Mouse (Mus musculus) liver, embryonic 14.5 days (tissue): ENCODE data around the gene Amfr.

Source experiments
- CTCF ChIP-seq: IDR thresholded peaks from 2 replicates; pipeline ENCODE4 v1.5.1; 2016; ENCODE audit warnings: antibody characterized with exemption, low read depth, control low read depth
- EP300 ChIP-seq: IDR thresholded peaks from 2 replicates; pipeline ENCODE4 v1.6.1; 2016; ENCODE audit warnings: antibody characterized with exemption, low read depth

DNA sequence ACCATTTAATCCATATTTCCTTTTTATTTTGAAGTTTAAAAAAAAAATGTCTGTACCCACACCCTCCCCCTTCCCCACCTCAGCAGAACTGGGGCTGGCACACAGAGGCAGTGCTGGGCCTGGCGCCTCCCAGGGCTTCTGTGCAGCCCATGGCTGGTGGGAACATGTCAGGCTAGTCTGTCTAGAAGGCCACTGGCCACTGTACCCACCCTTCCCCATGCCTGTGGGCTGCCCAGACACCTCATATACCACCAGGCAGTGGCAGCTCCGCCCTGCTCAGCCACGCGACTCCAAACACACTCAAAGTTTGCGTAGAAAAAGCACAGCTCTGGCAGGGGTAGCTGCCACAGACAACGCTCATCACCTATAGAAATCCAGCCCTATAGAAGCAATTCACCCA is 44.3 kb downstream of the Amfr start:
- TF ChIP-seq EP300, result no peak
- TF ChIP-seq CTCF, result no peak
